Mouse (Mus musculus) midbrain, embryonic 12.5 days (tissue): ENCODE measurements around the gene Arpc3. TPM values are rescaled to one million over a fixed set of nuclear protein-coding genes. Genes with fewer than 3 reads are reported as not detected.

ENCODE experiments used
- ATAC-seq: fragments of 200-750 bp; cut with Nextera tagmentation; 2 replicates; pipeline ENCODE4 v1.8.0; 2017; ENCODE audit warnings: low read depth, moderate TSS enrichment, moderate library complexity; ENCODE audit not compliant: low FRiP score
- H3K27ac ChIP-seq: fragments of 300-500 bp; sonication (generic); replicated peaks from 2 replicates; pipeline ENCODE4 v1.5.1; 2016; ENCODE audit warnings: mild to moderate bottlenecking
- H3K27me3 ChIP-seq: fragments of 300-500 bp; sonication (generic); 2 replicates; pipeline ENCODE4 v1.6.1; 2016; ENCODE audit warnings: mild to moderate bottlenecking
- H3K36me3 ChIP-seq: fragments of 300-500 bp; sonication (generic); 2 replicates; pipeline ENCODE4 v1.6.1; 2016
- H3K4me1 ChIP-seq: fragments of 300-500 bp; sonication (generic); 2 replicates; pipeline ENCODE4 v1.6.1; 2016
- H3K4me2 ChIP-seq: fragments of 300-500 bp; sonication (generic); replicated peaks from 2 replicates; pipeline ENCODE4 v1.6.1; 2016; ENCODE audit warnings: mild to moderate bottlenecking, moderate library complexity
- H3K4me3 ChIP-seq: fragments of 300-500 bp; sonication (generic); 2 replicates; pipeline ENCODE4 v1.5.1; 2016; ENCODE audit warnings: mild to moderate bottlenecking
- H3K9ac ChIP-seq: fragments of 300-500 bp; sonication (generic); replicated peaks from 2 replicates; pipeline ENCODE4 v1.6.1; 2016; ENCODE audit warnings: mild to moderate bottlenecking, moderate library complexity
- H3K9me3 ChIP-seq: fragments of 300-500 bp; sonication (generic); 2 replicates; pipeline ENCODE4 v1.6.1; 2016; ENCODE audit warnings: mild to moderate bottlenecking
- WGBS: fragments of 180-500 bp; shearing (Covaris S2); methylation state at CpG from one replicate; pipeline ENCODE4 v1.1.7; 2016; 5-methylcytosine and 5-hydroxymethylcytosine counted together
- polyA plus RNA-seq: library from polyadenylated mRNA; unstranded; fragments of >200 nt; fragmentation: Nextera tagmentation; extraction: Ambion mirVana; gene quantifications from 2 replicates; pipeline ENCODE4 v1.2.1, GENCODE M21; 2016

Arpc3 gene
- polyA plus RNA-seq, 1 experiment from 2014 or later: 118 TPM

DNA sequence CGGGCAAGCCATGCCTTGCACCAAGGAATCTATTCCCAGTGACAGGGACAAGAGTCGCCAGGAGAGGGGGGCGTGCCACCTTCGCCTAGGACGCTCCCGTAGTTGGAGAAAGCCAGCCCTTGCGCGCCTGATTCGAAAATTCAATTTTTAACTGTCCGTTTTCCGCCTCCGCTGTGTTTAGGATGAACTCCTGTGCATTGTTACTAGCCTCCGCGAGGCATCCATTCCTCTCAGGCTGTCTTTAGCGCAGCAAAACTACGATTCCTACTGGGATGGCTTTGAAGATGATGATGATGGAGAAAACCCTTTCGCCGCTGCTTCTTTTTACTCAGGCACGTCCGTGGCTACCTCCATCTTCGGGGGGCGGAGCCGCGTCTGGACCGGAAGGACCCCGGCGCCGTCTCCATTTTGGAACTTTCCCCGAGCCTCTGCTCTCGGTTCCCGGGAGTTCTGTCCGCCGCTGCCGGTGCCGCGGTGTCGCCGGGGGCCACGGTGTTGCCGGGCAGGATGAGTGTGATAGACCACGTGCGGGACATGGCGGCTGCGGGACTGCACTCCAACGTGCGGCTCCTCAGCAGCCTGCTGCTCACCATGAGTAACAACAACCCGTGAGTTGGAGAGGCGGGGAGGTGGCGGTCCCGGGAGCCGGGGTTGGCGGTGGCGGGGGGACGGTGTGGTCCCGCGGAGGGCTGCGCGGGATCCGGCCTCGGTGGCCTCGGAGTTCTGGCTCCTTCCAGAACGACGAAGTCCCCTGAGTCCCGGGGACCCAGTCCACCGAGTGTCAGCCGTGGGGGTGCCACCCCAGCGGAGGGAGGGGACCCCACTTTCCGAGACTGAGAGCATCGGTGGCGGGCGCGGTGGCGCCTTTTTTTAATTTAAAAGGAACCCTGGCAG, 30.6 kb downstream of the Arpc3 start:
- H3K4me1 ChIP-seq: peaks cover 16% of the 10 kb centered on the region
- peak overlapping the region; percentile 98 for H3K4me2 ChIP-seq
- no peaks in the 10 kb centered on the region for H3K27me3 ChIP-seq
- H3K27ac ChIP-seq: peak overlapping the region; percentile 93
- no peaks in the 10 kb centered on the region for H3K36me3 ChIP-seq
- WGBS: under 1% methylated on average over 73 of the region's 73 CpGs
- H3K9ac ChIP-seq: peak overlapping the region; percentile 90
- no peaks in the 10 kb centered on the region for H3K9me3 ChIP-seq
- peak; percentile 90 for ATAC-seq
- H3K4me3 ChIP-seq: peak overlapping the region; percentile 99

DNA sequence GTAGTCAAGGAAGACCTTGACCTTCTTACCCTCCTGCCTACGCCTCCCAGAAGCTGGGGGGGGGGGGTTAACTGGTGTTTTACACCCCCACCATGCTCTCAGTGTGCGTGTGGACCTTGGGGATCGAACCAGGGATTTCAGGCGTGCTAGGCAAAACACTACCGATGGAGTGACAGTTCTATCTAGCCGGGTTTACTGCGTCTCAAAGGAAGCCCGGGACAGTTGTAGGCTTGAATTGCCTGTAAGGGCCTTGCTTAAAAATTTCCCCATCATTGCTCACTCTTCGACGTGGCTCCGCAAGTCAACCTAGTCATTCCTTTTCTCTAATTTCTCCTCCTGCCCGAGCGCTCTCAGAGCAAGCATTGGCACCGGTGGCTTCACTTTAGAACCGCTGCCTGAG, 31.4 kb downstream of the Arpc3 start:
- peaks cover 16% of the 10 kb centered on the region for H3K4me1 ChIP-seq
- no peaks in the 10 kb centered on the region for H3K27me3 ChIP-seq
- no peaks in the 10 kb centered on the region for H3K9me3 ChIP-seq
- H3K9ac ChIP-seq: peak overlapping the region; percentile 90
- H3K4me2 ChIP-seq: peak overlapping the region; percentile 98
- H3K27ac ChIP-seq: 0 out of 2 replicates have a peak overlapping the region, but pooled peaks have one; percentile 93
- no peak for ATAC-seq
- peaks cover 7% of the 10 kb centered on the region for H3K36me3 ChIP-seq
- WGBS: 36% methylated on average over 15 of the region's 15 CpGs
- peak overlapping the region; percentile 99 for H3K4me3 ChIP-seq

DNA sequence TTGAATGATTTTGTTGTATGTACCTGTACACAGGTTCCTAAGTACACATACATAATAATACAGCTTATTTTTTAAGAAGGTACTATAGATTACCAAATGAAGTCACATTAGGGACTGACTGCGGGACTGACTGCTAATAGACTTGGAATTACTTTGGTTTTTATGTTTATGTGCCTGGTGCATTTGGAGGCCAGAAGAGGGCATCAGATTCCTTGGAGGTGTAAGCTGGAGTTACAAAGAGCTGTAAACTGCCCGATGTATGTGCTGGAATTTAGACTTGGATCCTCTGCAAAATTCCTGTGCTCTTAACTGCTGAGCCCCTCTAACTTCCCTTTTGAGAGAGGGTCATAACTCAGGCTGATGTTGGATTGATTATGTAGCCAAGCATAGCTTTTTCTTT, 33.9 kb downstream of the Arpc3 start:
- no peaks in the 10 kb centered on the region for H3K9me3 ChIP-seq
- H3K9ac ChIP-seq: no peak overlapping the region
- H3K4me1 ChIP-seq: peaks cover 16% of the 10 kb centered on the region
- WGBS: 93% methylated on average over 2 of the region's 2 CpGs
- no peak for ATAC-seq
- no peak overlapping the region for H3K4me2 ChIP-seq
- no peak overlapping the region for H3K4me3 ChIP-seq
- H3K36me3 ChIP-seq: peaks cover 30% of the 10 kb centered on the region
- H3K27ac ChIP-seq: no peak overlapping the region
- no peaks in the 10 kb centered on the region for H3K27me3 ChIP-seq

DNA sequence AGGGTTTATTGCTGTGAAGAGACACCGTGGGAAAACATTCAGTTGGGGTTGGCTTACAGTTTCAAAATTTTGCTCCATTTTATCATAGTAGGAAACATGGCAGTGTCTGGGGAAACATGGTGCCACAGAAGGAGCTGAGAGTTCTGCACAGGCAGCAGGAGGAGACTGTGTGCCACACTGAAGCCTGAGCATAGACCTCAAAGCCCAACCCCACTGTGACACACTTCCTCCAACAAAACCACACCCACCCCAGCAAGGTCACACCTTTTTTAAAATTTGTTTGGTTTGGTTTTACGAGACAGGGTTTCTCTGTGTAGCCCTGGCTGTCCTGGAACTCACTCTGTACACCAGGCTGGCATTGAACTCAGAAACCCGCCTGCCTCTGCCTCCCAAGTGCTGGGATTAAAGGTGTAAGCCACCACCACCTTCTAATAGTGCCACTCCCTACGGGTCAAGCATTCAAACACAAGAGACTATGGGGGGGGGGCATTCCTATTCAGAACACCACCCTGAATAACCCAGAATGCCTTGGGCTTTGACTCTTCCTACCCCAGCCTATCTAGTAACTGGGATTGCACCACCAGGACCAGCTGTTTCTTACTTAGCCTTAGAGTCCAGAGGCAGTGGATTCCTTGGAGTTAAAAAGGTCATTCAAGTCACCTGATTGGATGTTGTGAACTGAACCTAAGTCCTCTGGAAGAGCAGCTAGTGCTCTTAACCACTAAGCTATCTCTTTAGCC, 38.5 kb downstream of the Arpc3 start:
- ATAC-seq: no peak

DNA sequence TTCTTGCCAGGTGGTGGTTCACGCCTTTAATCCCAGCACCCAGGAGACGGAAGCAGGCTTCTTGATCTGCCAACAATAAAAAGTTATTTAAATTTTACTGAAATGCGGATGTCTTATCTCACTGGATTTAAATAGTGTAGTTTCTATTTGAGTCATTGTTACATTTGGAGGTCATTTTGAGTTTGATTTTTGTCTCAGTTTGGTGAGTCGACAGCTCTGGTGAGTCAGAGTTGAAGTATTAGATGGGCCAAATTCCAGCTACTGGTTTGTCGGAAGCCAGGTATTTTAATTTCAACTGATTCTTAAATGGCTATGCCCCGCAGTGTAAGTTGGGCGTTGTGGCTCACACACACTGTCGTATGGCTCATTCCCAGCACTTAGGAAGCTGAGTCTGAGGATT, 39.5 kb downstream of the Arpc3 start:
- no peak for ATAC-seq
- Histone ChIP-seq H3K36me3 (peaks cover 87% of the 10 kb centered on the region), H3K4me3 (no peak overlapping the region), H3K4me2 (no peak overlapping the region), H3K27ac (no peak overlapping the region), H3K9ac (no peak overlapping the region), H3K27me3 (no peaks in the 10 kb centered on the region), H3K4me1 (no peaks in the 10 kb centered on the region), H3K9me3 (no peaks in the 10 kb centered on the region)
- WGBS: 97% methylated on average over 8 of the region's 8 CpGs

More for the DNA sequence above, 38.5 kb downstream of the Arpc3 start:
- no peaks in the 10 kb centered on the region for H3K9me3 ChIP-seq
- H3K4me1 ChIP-seq: no peaks in the 10 kb centered on the region
- no peak overlapping the region for H3K4me3 ChIP-seq
- H3K9ac ChIP-seq: no peak overlapping the region
- WGBS: 92% methylated on average over 4 of the region's 4 CpGs
- no peak overlapping the region for H3K4me2 ChIP-seq
- H3K27me3 ChIP-seq: no peaks in the 10 kb centered on the region
- H3K36me3 ChIP-seq: peaks cover 77% of the 10 kb centered on the region
- no peak overlapping the region for H3K27ac ChIP-seq

DNA sequence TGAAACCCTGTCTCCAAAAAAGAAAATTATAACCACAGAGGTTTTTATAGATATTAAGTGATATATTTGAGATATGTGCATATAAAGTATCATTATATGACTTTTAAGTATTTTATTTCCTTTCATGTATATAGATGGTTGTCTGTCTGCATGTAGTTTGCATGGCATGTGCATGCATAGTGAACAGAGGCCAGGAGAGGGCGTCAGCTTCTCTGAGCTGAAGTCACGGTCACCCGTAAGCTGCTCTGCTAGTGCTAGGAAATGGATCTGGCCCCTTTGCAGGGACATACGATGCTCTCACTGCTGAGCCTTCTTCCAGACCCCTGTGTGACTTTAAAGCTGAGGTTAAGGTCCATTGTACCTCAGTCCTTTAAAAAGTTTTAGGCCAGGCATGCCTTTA, 42.9 kb downstream of the Arpc3 start:
- Histone ChIP-seq H3K9me3 (no peaks in the 10 kb centered on the region), H3K36me3 (peaks cover 99% of the 10 kb centered on the region), H3K4me1 (no peaks in the 10 kb centered on the region), H3K9ac (no peak overlapping the region), H3K4me2 (no peak overlapping the region), H3K27ac (no peak overlapping the region), H3K4me3 (no peak overlapping the region), H3K27me3 (no peaks in the 10 kb centered on the region)
- 84% methylated on average over 4 of the region's 4 CpGs for WGBS
- no peak for ATAC-seq

DNA sequence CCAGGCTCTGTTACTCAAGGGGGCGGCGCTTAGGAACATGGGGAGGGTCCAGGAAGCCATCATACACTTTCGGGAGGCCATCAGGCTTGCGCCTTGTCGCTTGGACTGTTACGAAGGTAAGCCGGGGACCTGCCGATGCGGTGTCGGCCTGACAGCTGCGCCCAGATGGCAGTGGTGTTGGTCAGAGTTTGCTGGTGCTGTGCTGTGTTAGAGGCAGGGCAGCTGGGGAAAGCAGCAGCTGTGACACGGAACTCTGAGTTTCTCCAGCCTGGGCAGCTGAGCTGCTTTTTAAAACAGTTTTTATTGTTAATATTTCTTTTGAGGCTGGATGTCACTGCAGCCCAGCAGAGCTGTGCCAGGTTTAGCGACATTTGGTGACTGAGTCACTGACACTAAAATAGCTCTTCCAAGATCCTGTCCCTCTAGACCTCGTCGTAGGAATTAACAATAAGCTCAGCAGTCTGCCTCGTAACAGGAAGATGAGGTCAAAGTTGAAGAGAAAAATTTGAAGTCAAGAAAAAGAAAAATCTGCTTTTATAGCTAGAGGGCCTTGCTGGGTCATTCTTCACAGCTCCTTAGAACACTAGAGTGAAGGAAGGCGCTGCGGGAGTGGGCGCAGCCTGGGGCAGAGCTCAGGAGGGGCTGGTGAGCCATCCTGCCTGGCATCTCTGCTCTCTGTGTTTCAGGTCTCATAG, 47.9 kb downstream of the Arpc3 start:
- H3K27ac ChIP-seq: no peak overlapping the region
- WGBS: 91% methylated on average over 19 of the region's 19 CpGs
- H3K9ac ChIP-seq: no peak overlapping the region
- no peak overlapping the region for H3K4me3 ChIP-seq
- H3K4me2 ChIP-seq: no peak overlapping the region
- H3K9me3 ChIP-seq: no peaks in the 10 kb centered on the region
- H3K36me3 ChIP-seq: peaks cover 100% of the 10 kb centered on the region
- no peak for ATAC-seq
- no peaks in the 10 kb centered on the region for H3K4me1 ChIP-seq
- H3K27me3 ChIP-seq: no peaks in the 10 kb centered on the region

DNA sequence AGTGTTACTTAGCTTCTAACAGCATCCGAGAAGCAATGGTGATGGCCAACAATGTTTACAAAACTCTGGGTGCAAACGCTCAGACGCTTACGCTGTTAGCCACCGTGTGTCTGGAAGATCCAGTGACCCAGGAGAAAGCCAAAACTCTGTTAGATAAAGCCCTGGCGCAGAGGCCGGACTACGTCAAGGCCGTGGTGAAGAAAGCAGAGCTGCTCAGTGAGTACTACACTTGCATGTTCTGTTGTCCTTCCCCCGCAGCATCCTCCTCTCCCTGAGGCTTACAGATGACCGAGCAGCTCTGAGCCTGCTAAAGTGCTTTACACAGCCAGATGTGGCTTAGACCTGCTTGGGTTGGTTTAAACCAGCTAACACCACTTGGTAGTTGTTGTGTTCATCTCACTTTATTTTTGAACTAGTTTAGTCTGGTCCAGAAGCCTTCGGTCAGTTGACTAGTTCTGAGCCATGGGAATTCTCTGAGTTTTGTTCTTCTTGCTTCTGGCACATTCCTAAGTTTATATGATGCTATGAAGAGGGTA, 48.5 kb downstream of the Arpc3 start:
- Histone ChIP-seq H3K4me3 (no peak overlapping the region), H3K4me1 (no peaks in the 10 kb centered on the region), H3K9me3 (no peaks in the 10 kb centered on the region), H3K27me3 (no peaks in the 10 kb centered on the region), H3K4me2 (no peak overlapping the region), H3K9ac (no peak overlapping the region), H3K36me3 (peaks cover 100% of the 10 kb centered on the region), H3K27ac (no peak overlapping the region)
- 98% methylated on average over 12 of the region's 12 CpGs for WGBS
- ATAC-seq: no peak

DNA sequence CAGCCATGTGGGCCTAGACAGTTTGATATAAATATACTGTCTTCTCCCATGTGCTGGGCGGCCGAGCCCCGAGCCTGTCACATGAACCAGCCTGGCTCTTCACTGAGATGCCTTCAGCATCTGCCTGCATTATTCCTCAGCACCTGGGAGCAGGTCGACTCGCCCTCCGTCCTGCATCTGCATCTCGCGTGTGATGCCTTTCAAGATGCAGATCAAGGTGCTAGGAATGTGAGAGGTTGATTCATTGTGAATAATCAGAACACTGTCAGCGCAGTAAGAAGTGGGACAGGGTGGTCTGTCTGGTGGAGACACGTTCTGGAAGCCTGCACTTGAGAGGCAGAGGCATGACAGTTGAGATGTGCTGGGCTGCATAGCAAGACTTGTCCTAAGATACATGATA, 52.8 kb downstream of the Arpc3 start:
- ATAC-seq: no peak
- H3K9me3 ChIP-seq: no peaks in the 10 kb centered on the region
- no peak overlapping the region for H3K9ac ChIP-seq
- no peaks in the 10 kb centered on the region for H3K4me1 ChIP-seq
- 97% methylated on average over 10 of the region's 10 CpGs for WGBS
- H3K4me2 ChIP-seq: no peak overlapping the region
- peaks cover 77% of the 10 kb centered on the region for H3K36me3 ChIP-seq
- H3K27me3 ChIP-seq: no peaks in the 10 kb centered on the region
- H3K27ac ChIP-seq: no peak overlapping the region
- H3K4me3 ChIP-seq: no peak overlapping the region

DNA sequence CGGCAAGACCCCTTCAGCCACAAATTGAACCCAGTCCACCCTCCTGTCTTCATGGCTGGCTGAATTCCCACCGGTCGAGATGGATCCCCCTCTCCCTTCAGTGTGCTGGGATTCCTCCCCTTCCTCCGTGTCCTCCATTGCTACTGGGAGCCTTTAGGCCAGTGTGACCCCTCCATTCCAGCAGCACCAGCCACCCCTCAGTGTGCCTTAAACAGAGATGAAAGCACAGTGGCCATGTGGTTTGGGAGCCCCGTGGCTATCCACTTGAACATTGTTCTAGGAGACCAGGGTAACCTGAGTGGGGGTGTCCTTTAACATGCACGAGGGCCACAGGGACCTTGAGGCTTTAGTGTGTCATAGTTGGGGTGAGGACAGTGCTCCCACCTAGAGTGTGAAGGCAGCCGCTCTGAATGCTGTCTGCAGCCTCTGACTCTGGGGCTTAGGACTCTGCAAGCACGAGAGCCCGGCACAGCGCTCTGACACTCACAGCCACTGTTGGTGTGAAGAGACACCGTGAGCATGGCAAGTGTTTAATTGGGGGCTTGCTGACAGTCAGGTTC, 53.5 kb downstream of the Arpc3 start:
- 0 out of 2 replicates have a peak, but pooled peaks cover 3% of the 10 kb centered on the region for H3K4me1 ChIP-seq
- H3K36me3 ChIP-seq: peaks cover 71% of the 10 kb centered on the region
- H3K9me3 ChIP-seq: no peaks in the 10 kb centered on the region
- ATAC-seq: no peak
- no peak overlapping the region for H3K27ac ChIP-seq
- H3K27me3 ChIP-seq: no peaks in the 10 kb centered on the region
- no peak overlapping the region for H3K4me2 ChIP-seq
- no peak overlapping the region for H3K4me3 ChIP-seq
- H3K9ac ChIP-seq: no peak overlapping the region
- 92% methylated on average over 11 of the region's 11 CpGs for WGBS

DNA sequence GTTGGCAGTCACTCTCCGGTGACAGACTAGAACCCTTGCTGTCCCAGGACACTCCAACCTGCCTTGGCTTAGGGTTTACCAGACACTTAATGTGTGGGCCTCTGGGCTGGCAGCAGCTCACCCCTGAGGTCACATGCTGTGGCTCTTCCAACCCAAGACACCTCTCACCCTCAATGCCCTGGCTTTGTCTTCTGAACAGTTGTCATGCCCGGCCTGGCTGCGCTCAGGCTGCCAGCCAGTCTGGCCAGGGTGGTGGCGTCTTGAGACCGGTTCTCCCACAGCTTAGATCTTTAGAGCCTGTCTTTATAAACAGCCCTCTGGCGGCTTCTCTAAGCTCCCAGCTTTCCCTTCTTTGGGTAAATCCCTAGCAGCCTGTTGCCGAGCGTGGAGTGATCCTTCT, 56.2 kb downstream of the Arpc3 start:
- no peak for ATAC-seq
- Histone ChIP-seq H3K9me3 (no peaks in the 10 kb centered on the region), H3K27ac (no peak overlapping the region), H3K4me1 (0 out of 2 replicates have a peak, but pooled peaks cover 3% of the 10 kb centered on the region), H3K4me2 (no peak overlapping the region), H3K9ac (no peak overlapping the region), H3K27me3 (no peaks in the 10 kb centered on the region), H3K36me3 (peaks cover 58% of the 10 kb centered on the region), H3K4me3 (no peak overlapping the region)
- WGBS: 84% methylated on average over 8 of the region's 8 CpGs
